Mouse (Mus musculus) stomach, postnatal 0 days (tissue): ENCODE measurements around the gene Rplp1.

Experiments used
- CTCF ChIP-seq: IDR thresholded peaks from 2 replicates; pipeline ENCODE4 v1.5.1; 2016; ENCODE audit warnings: antibody characterized with exemption, low read depth, mild to moderate bottlenecking, moderate library complexity
- EP300 ChIP-seq: optimal IDR thresholded peaks from 2 replicates; pipeline ENCODE3; 2016; ENCODE audit warnings: antibody characterized with exemption

DNA sequence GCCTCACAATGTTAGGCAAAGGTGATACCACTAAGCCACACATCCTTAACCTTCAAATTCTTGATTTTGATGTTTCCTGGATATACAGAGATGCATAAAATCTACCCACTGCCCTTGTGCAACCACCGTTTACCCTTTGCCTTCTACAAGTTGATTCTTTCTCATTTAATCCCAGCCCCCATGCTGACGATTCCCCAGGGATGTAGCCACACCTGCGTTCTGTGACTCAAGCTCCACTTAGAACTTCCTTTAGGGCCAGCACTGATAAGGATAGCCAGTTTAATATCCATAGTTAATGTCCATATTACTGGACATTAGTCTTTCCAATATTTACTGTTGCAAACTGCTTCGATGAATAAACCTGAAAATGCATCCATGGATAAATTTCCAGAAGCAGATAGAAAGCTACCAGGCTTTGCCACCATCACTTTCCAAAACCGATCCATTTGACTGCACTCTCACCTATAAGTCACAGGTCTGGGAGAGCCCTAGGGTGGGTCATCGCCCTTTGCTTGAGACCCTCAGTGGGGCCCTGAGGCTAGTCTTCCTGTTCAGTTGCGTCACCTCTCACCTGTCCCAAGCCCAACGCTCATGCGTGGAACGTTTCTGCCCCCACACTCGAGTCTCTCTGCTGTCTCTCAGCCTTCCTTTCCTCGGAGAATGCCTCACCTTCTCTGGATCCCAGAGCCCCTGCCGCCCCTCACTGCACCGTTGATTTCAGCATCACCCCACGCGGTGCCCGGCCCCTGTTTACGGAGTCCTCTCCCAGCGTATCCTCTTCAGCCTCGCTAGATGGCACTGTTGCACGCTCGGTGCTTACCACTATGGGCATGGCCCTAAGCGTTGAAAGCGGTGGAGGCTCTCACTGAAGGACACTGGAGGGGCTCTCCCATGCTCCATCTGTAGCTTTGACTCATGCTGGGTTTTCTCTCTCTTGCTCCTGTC is 33.3 kb upstream of the Rplp1 start:
- TF ChIP-seq CTCF: peak; percentile 99
- no peak for TF ChIP-seq EP300
